Mouse (Mus musculus): Measurements from ENCODE around the gene Sall4. TPM values are rescaled to one million over a fixed set of nuclear protein-coding genes. Genes with fewer than 3 reads are reported as not detected.

The Sall4 gene
- total and polyA plus RNA-seq, 3 experiments: 0.11 TPM; not detected in 2

GRCm38 (mm10) chr2:168776238-168776637 is 8.5 kb upstream of the Sall4 start:
- H3K4me3 ChIP-seq (ENCODE audit: low read depth, low read length): no peak overlapping the region
- ATAC-seq (ENCODE audit: extremely low read depth, insufficient number of reproducible peaks, low FRiP score, poor library complexity, severe bottlenecking) (no peak), DNase-seq (ENCODE audit: low spot score) (no peak)
- TF ChIP-seq TAL1 (conservative IDR thresholded peaks at IDR 0.05; ENCODE audit: low read depth, low read length): no peak
- no peak for TF ChIP-seq POLR2AphosphoS5 (IDR thresholded peaks at IDR 0.05; ENCODE audit: insufficient replicate concordance, low read depth, low read length)
- H3K9me3 ChIP-seq (replicated peaks): peaks cover 60% of the 10 kb centered on the region
- H3K4me1 ChIP-seq (ENCODE audit: insufficient read depth, low read depth, low read length): no peaks in the 10 kb centered on the region
- no peaks in the 10 kb centered on the region for H3K27me3 ChIP-seq (ENCODE audit: insufficient read depth, low read length)
- no peaks in the 10 kb centered on the region for H3K36me3 ChIP-seq (replicated peaks)

- Histone ChIP-seq H3K4me1 (ENCODE audit: insufficient read depth, low read depth, low read length) (no peaks in the 10 kb centered on the region), H3K9me3 (replicated peaks) (peaks cover 79% of the 10 kb centered on the region), H3K27me3 (ENCODE audit: insufficient read depth, low read length) (no peaks in the 10 kb centered on the region), H3K4me3 (ENCODE audit: low read depth, low read length) (no peak overlapping the region), H3K36me3 (replicated peaks) (no peaks in the 10 kb centered on the region)
- no peak for ATAC-seq (ENCODE audit: extremely low read depth, insufficient number of reproducible peaks, low FRiP score, poor library complexity, severe bottlenecking)
- no peak for TF ChIP-seq CTCF (IDR thresholded peaks at IDR 0.05; ENCODE audit: low read depth, low read length)
- no peak for TF ChIP-seq GATA2 (IDR thresholded peaks at IDR 0.05; ENCODE audit: borderline replicate concordance, low read depth, low read length)
- no peak for TF ChIP-seq TAL1 (conservative IDR thresholded peaks at IDR 0.05; ENCODE audit: low read depth, low read length)
- no peak for TF ChIP-seq GATA1 (IDR thresholded peaks at IDR 0.05; ENCODE audit: borderline replicate concordance, low read length)
- no peak for TF ChIP-seq POLR2AphosphoS5 (IDR thresholded peaks at IDR 0.05; ENCODE audit: insufficient replicate concordance, low read depth, low read length)
- no peak for DNase-seq (ENCODE audit: low spot score)
Measured at GRCm38 (mm10) chr2:168769259-168769658, 1.5 kb upstream of the Sall4 start.

- H3K4me1 ChIP-seq (ENCODE audit: insufficient read depth, low read depth, low read length): no peaks in the 10 kb centered on the region
- TF ChIP-seq CTCF (IDR thresholded peaks at IDR 0.05; ENCODE audit: low read depth, low read length) (no peak), GATA2 (IDR thresholded peaks at IDR 0.05; ENCODE audit: borderline replicate concordance, low read depth, low read length) (no peak)
- peaks cover 77% of the 10 kb centered on the region for H3K9me3 ChIP-seq (replicated peaks)
- H3K4me3 ChIP-seq (ENCODE audit: low read depth, low read length): peak overlapping the region; percentile 16; the same call in 1 of the 2 replicates
- H3K27me3 ChIP-seq (ENCODE audit: insufficient read depth, low read length): no peaks in the 10 kb centered on the region
- DNase-seq (ENCODE audit: low spot score) (no peak), ATAC-seq (ENCODE audit: extremely low read depth, insufficient number of reproducible peaks, low FRiP score, poor library complexity, severe bottlenecking) (no peak)
- H3K36me3 ChIP-seq (replicated peaks): no peaks in the 10 kb centered on the region
Measured at GRCm38 (mm10) chr2:168766538-168767361, 993 bp downstream of the Sall4 start.

GRCm38 (mm10) chr2:168765696-168766537 is 1.8 kb downstream of the Sall4 start:
- H3K4me3 ChIP-seq (ENCODE audit: low read depth, low read length): no peak overlapping the region; the same call in 1 of the 2 replicates
- H3K4me1 ChIP-seq (ENCODE audit: insufficient read depth, low read depth, low read length): no peaks in the 10 kb centered on the region
- no peaks in the 10 kb centered on the region for H3K27me3 ChIP-seq (ENCODE audit: insufficient read depth, low read length)
- TF ChIP-seq POLR2AphosphoS5 (IDR thresholded peaks at IDR 0.05; ENCODE audit: insufficient replicate concordance, low read depth, low read length) (no peak), TAL1 (conservative IDR thresholded peaks at IDR 0.05; ENCODE audit: low read depth, low read length) (no peak), CTCF (IDR thresholded peaks at IDR 0.05; ENCODE audit: low read depth, low read length) (no peak), GATA1 (IDR thresholded peaks at IDR 0.05; ENCODE audit: borderline replicate concordance, low read length) (no peak), GATA2 (IDR thresholded peaks at IDR 0.05; ENCODE audit: borderline replicate concordance, low read depth, low read length) (no peak)
- no peaks in the 10 kb centered on the region for H3K36me3 ChIP-seq (replicated peaks)
- no peak for DNase-seq (ENCODE audit: low spot score)
- peaks cover 81% of the 10 kb centered on the region for H3K9me3 ChIP-seq (replicated peaks)
- no peak for ATAC-seq (ENCODE audit: extremely low read depth, insufficient number of reproducible peaks, low FRiP score, poor library complexity, severe bottlenecking)

- H3K4me3 ChIP-seq (ENCODE audit: low read depth, low read length): no peak overlapping the region; the same call in 1 of the 2 replicates
Measured at GRCm38 (mm10) chr2:168765065-168765681, 2.6 kb downstream of the Sall4 start.

GRCm38 (mm10) chr2:168764460-168764867 is 3.3 kb downstream of the Sall4 start:
- no peaks in the 10 kb centered on the region for H3K27me3 ChIP-seq (ENCODE audit: insufficient read depth, low read length)
- DNase-seq (ENCODE audit: low spot score) (no peak), ATAC-seq (ENCODE audit: extremely low read depth, insufficient number of reproducible peaks, low FRiP score, poor library complexity, severe bottlenecking) (no peak)
- peaks cover 73% of the 10 kb centered on the region for H3K9me3 ChIP-seq (replicated peaks)
- H3K4me1 ChIP-seq (ENCODE audit: insufficient read depth, low read depth, low read length): no peaks in the 10 kb centered on the region
- H3K36me3 ChIP-seq (replicated peaks): no peaks in the 10 kb centered on the region
- no peak for TF ChIP-seq CTCF (IDR thresholded peaks at IDR 0.05; ENCODE audit: low read depth, low read length)
- TF ChIP-seq GATA1 (IDR thresholded peaks at IDR 0.05; ENCODE audit: borderline replicate concordance, low read length): no peak
- no peak for TF ChIP-seq TAL1 (conservative IDR thresholded peaks at IDR 0.05; ENCODE audit: low read depth, low read length)
- no peak for TF ChIP-seq GATA2 (IDR thresholded peaks at IDR 0.05; ENCODE audit: borderline replicate concordance, low read depth, low read length)
- TF ChIP-seq POLR2AphosphoS5 (IDR thresholded peaks at IDR 0.05; ENCODE audit: insufficient replicate concordance, low read depth, low read length): no peak
- H3K4me3 ChIP-seq (ENCODE audit: low read depth, low read length): no peak overlapping the region

More at GRCm38 (mm10) chr2:168765065-168765681, 2.6 kb downstream of the Sall4 start:
- H3K27me3 ChIP-seq (ENCODE audit: insufficient read depth, low read length): no peaks in the 10 kb centered on the region
- DNase-seq (ENCODE audit: low spot score) (no peak), ATAC-seq (ENCODE audit: extremely low read depth, insufficient number of reproducible peaks, low FRiP score, poor library complexity, severe bottlenecking) (no peak)
- peaks cover 74% of the 10 kb centered on the region for H3K9me3 ChIP-seq (replicated peaks)
- TF ChIP-seq TAL1 (conservative IDR thresholded peaks at IDR 0.05; ENCODE audit: low read depth, low read length): no peak
- no peak for TF ChIP-seq GATA2 (IDR thresholded peaks at IDR 0.05; ENCODE audit: borderline replicate concordance, low read depth, low read length)
- no peak for TF ChIP-seq CTCF (IDR thresholded peaks at IDR 0.05; ENCODE audit: low read depth, low read length)
- TF ChIP-seq GATA1 (IDR thresholded peaks at IDR 0.05; ENCODE audit: borderline replicate concordance, low read length): no peak
- no peak for TF ChIP-seq POLR2AphosphoS5 (IDR thresholded peaks at IDR 0.05; ENCODE audit: insufficient replicate concordance, low read depth, low read length)
- no peaks in the 10 kb centered on the region for H3K4me1 ChIP-seq (ENCODE audit: insufficient read depth, low read depth, low read length)
- H3K36me3 ChIP-seq (replicated peaks): no peaks in the 10 kb centered on the region

Measured in G1E (cell line).